In genomic region chr13:38036343-38037043, GRCm38 (mm10) we compare ENCODE assay signal across 8 mouse cellular contexts. TPM values are rescaled to one million over a fixed set of nuclear protein-coding genes. Genes with fewer than 3 reads are reported as not detected.
DNase-seq lines count a peak whose midpoint lies in the region; ATAC-seq and TF ChIP-seq lines count a peak whose summit lies in the region.

Gene Riok1 (plus strand): TSS chr13:38036995.

- H3K4me1 ChIP-seq in forebrain, postnatal 0 days (ENCODE audit: insufficient read depth): peaks cover 10% of the 10 kb centered on the region; the same call in 1 of the 2 replicates
- peaks cover 22% of the 10 kb centered on the region for H3K4me1 ChIP-seq in kidney, embryonic 16.5 days (ENCODE audit: insufficient read depth, low read length)
- H3K4me1 ChIP-seq in lung, embryonic 14.5 days (ENCODE audit: insufficient read depth): 0 out of 2 replicates have a peak, but pooled peaks cover 5% of the 10 kb centered on the region
- H3K4me1 ChIP-seq in small intestine, adult 2 months (ENCODE audit: control insufficient read depth, insufficient read depth, insufficient read length, low read length): peaks cover 2% of the 10 kb centered on the region; the same call in 1 of the 2 replicates

- DNase-seq in cerebellum, adult 11 months: peak; percentile 5
- no peak for DNase-seq in cerebellum, adult 9-10 months
- peak; percentile 24 for DNase-seq in c-Kit-positive CD71-positive TER-119-positive erythroid progenitor cells, embryonic 14.5 days (ENCODE audit: low spot score)
- no peak for DNase-seq in forebrain, postnatal 0 days
- DNase-seq in lung, embryonic 14.5 days: peak; percentile 9

- no peaks in the 10 kb centered on the region for H3K9me3 ChIP-seq in forebrain, postnatal 0 days (ENCODE audit: low read length)
- no peaks in the 10 kb centered on the region for H3K9me3 ChIP-seq in kidney, embryonic 16.5 days (ENCODE audit: low read length)
- no peaks in the 10 kb centered on the region for H3K9me3 ChIP-seq in lung, embryonic 14.5 days (ENCODE audit: low read depth, low read length)

- H3K4me3 ChIP-seq in forebrain, postnatal 0 days (ENCODE audit: low read depth, low read length): peak within 1 kb of the TSS; percentile 88
- H3K4me3 ChIP-seq in kidney, embryonic 16.5 days (ENCODE audit: low read length): peak within 1 kb of the TSS; percentile 96
- peak within 1 kb of the TSS; percentile 77 for H3K4me3 ChIP-seq in lung, embryonic 14.5 days (ENCODE audit: low read depth, low read length)
- peak within 1 kb of the TSS; percentile 74 for H3K4me3 ChIP-seq in small intestine, adult 2 months (ENCODE audit: low read depth, low read length)

- H3K9ac ChIP-seq in forebrain, postnatal 0 days: peak within 1 kb of the TSS; percentile 76
- H3K9ac ChIP-seq in kidney, embryonic 16.5 days (replicated peaks; ENCODE audit: low read length): peak within 1 kb of the TSS; percentile 93
- peak within 1 kb of the TSS; percentile 85 for H3K9ac ChIP-seq in lung, embryonic 14.5 days

- TF ChIP-seq POLR2A in small intestine, adult 2 months (IDR thresholded peaks at IDR 0.05; ENCODE audit: low read depth, low read length): no peak

- 14% methylated on average over 37 of the region's 37 CpGs for WGBS in forebrain, postnatal 0 days
- 8% methylated on average over 37 of the region's 37 CpGs for WGBS in kidney, embryonic 16.5 days
- WGBS in lung, embryonic 14.5 days: 10% methylated on average over 37 of the region's 37 CpGs
- 6% methylated on average over 37 of the region's 37 CpGs for WGBS in small intestine, adult 2 months

- peak within 1 kb of the TSS; percentile 81 for H3K27ac ChIP-seq in forebrain, postnatal 0 days (ENCODE audit: low read depth, low read length)
- H3K27ac ChIP-seq in kidney, embryonic 16.5 days (ENCODE audit: low read length): peak within 1 kb of the TSS; percentile 74
- H3K27ac ChIP-seq in lung, embryonic 14.5 days (ENCODE audit: low read depth): peak within 1 kb of the TSS; percentile 81
- peak within 1 kb of the TSS; percentile 45 for H3K27ac ChIP-seq in small intestine, adult 2 months (ENCODE audit: insufficient read depth, low read depth, low read length)

- ATAC-seq in CD4-positive, CD25-positive, alpha-beta regulatory T cell, adult 4 months: peak; percentile 53
- ATAC-seq in forebrain, postnatal 0 days: peak; percentile 55; the same call in 1 of the 2 replicates
- ATAC-seq in kidney, embryonic 16.5 days (ENCODE audit: low FRiP score, low TSS enrichment): peak; percentile 77
- no peak; the same call in 1 of the 2 replicates for ATAC-seq in lung, embryonic 14.5 days (ENCODE audit: insufficient read depth)

- peaks cover 15% of the 10 kb centered on the region; the same call in 1 of the 2 replicates for H3K36me3 ChIP-seq in forebrain, postnatal 0 days (ENCODE audit: insufficient read depth)
- H3K36me3 ChIP-seq in kidney, embryonic 16.5 days (ENCODE audit: insufficient read depth, low read length): peaks cover 13% of the 10 kb centered on the region
- H3K36me3 ChIP-seq in lung, embryonic 14.5 days (ENCODE audit: insufficient read depth): peaks cover 21% of the 10 kb centered on the region
- peaks cover 8% of the 10 kb centered on the region for H3K36me3 ChIP-seq in small intestine, adult 2 months (ENCODE audit: control insufficient read depth, insufficient read depth, low read length)

- H3K27me3 ChIP-seq in forebrain, postnatal 0 days (ENCODE audit: insufficient read depth, low read length): no peaks in the 10 kb centered on the region
- H3K27me3 ChIP-seq in kidney, embryonic 16.5 days (ENCODE audit: insufficient read depth, low read length): no peaks in the 10 kb centered on the region
- H3K27me3 ChIP-seq in lung, embryonic 14.5 days (ENCODE audit: insufficient read depth, low read length): no peaks in the 10 kb centered on the region
- no peaks in the 10 kb centered on the region for H3K27me3 ChIP-seq in small intestine, adult 2 months (ENCODE audit: control insufficient read depth, insufficient read depth, low read length)

- peak within 1 kb of the TSS; percentile 81 for H3K4me2 ChIP-seq in forebrain, postnatal 0 days (ENCODE audit: low read depth)
- peak within 1 kb of the TSS; percentile 98 for H3K4me2 ChIP-seq in kidney, embryonic 16.5 days (replicated peaks; ENCODE audit: low read depth, low read length)
- peak within 1 kb of the TSS; percentile 94 for H3K4me2 ChIP-seq in lung, embryonic 14.5 days

- no peak for TF ChIP-seq CTCF in forebrain, postnatal 0 days (IDR thresholded peaks at IDR 0.05; ENCODE audit: low read depth)
- TF ChIP-seq CTCF in lung, embryonic 14.5 days (IDR thresholded peaks at IDR 0.05; ENCODE audit: low read depth): no peak
- TF ChIP-seq CTCF in small intestine, adult 2 months (IDR thresholded peaks at IDR 0.05; ENCODE audit: extremely low read depth, insufficient read length, insufficient replicate concordance, low read depth, low read length): no peak

RNA-seq across cellular contexts. Expression of gene Riok1, which starts in this region (rescaled TPM):
- polyA plus RNA-seq in CD4-positive, CD25-positive, alpha-beta regulatory T cell, adult 4 months (2017; shearing (Covaris generic)): 100 to 1,000 TPM; 109 to 113 TPM
- total RNA-seq in forebrain, postnatal 0 days (2014; rRNA removed): 43.7 and 53.4 TPM in 2 replicates
- polyA plus RNA-seq in forebrain, postnatal 0 days (2015; fragmentation: Nextera tagmentation; extraction: Ambion mirVana): 27.9 and 37.8 TPM in 2 replicates
- 49.3 and 54.0 TPM in 2 replicates for polyA plus RNA-seq in kidney, embryonic 16.5 days (2015; fragmentation: Nextera tagmentation; extraction: Ambion mirVana)
- 51.3 and 53.3 TPM in 2 replicates for polyA plus RNA-seq in lung, embryonic 14.5 days (2014; fragmentation: Nextera tagmentation; extraction: Ambion mirVana)
- polyA plus RNA-seq in small intestine, adult 2 months (2012; rRNA removed): 3.0 and 7.3 TPM in 2 replicates

Comparison
In these comparisons a context has a peak if more than half of its experiments do, and no peak if none do; other contexts are left out.
1. DNase-seq: peak in cerebellum, adult 11 months (single experiment), c-Kit-positive CD71-positive TER-119-positive erythroid progenitor cells, embryonic 14.5 days (single experiment) and lung, embryonic 14.5 days (single experiment); none in cerebellum, adult 9-10 months (single experiment) and forebrain, postnatal 0 days (single experiment).
2. Peak in every context shown above with its lines, with median percentiles within 50 percentile points of each other: H3K27ac ChIP-seq, H3K4me2 ChIP-seq, H3K4me3 ChIP-seq and H3K9ac ChIP-seq.